Comparison of ENCODE assay signal across 9 mouse cellular contexts in the genomic region with DNA sequence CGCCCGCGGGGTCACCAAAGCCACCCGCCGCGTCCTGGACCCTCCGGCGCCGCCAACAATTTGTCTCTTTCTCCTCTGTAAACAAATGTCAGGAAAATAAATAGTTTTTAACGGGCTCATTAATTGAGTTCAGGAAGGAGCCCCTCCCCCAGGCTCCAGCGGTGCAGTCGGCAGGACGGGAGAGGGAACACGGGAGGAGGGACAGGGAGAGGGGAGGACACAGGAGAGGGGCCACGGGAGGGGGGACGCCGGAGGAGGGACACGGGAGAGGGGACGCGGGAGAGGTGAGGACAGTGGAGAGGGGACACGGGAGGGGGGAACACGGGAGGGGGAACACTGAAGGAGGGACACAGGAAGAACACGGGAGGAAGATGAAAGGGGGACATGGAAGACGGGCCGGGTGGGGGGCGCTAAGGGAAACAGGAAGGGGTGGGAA. TPM values are rescaled to one million over a fixed set of nuclear protein-coding genes. Genes with fewer than 3 reads are reported as not detected.
DNase-seq lines count a peak whose midpoint lies in the region; ATAC-seq and TF ChIP-seq lines count a peak whose summit lies in the region.
"Had no signal": no experiment of that assay in that cellular context is flagged by ENCODE, and none has a peak within 500 bp of the region (broad histone marks: within the 10 kb centered on the region; RNA-seq: fewer than 3 reads in every experiment).

No protein-coding gene starts in this region.

- H3K4me2 ChIP-seq in intestine, embryonic 14.5 days (ENCODE audit: low read length) = peak overlapping the region; percentile 51
- H3K4me2 ChIP-seq in lung, embryonic 16.5 days (ENCODE audit: low read depth, low read length) = peak overlapping the region; percentile 40

- no peak for TF ChIP-seq POLR2A in brain, embryonic 14.5 days (IDR thresholded peaks at IDR 0.05; ENCODE audit: borderline replicate concordance, extremely low read depth, insufficient read depth, insufficient read length, poor library complexity, severe bottlenecking)

- no peak for TF ChIP-seq CTCF in E14TG2a.4 (conservative IDR thresholded peaks at IDR 0.05; ENCODE audit: low read length)
- TF ChIP-seq CTCF in brain, embryonic 14.5 days (IDR thresholded peaks at IDR 0.05; ENCODE audit: borderline replicate concordance, extremely low read depth, insufficient read depth, insufficient read length) = no peak

- H3K4me1 ChIP-seq in E14TG2a.4 (replicated peaks; ENCODE audit: low read depth, low read length) = peaks cover 85% of the 10 kb centered on the region
- H3K4me1 ChIP-seq in intestine, embryonic 14.5 days (replicated peaks; ENCODE audit: control insufficient read depth, insufficient read depth, low read length) = peaks cover 75% of the 10 kb centered on the region
- H3K4me1 ChIP-seq in lung, embryonic 16.5 days (replicated peaks; ENCODE audit: control insufficient read depth, insufficient read depth, low read length) = peaks cover 71% of the 10 kb centered on the region

- peak overlapping the region; percentile 22; the same call in 1 of the 2 replicates for H3K27ac ChIP-seq in intestine, embryonic 14.5 days (ENCODE audit: low read depth)
- peak overlapping the region; percentile 58 for H3K27ac ChIP-seq in lung, embryonic 16.5 days (ENCODE audit: low read length)

- DNase-seq in brain, embryonic 14.5 days (ENCODE audit: low read depth) = peak; percentile 66
- no peak for DNase-seq in intestine, embryonic 14.5 days (ENCODE audit: low spot score)
- DNase-seq in urinary bladder, postnatal 25 days (ENCODE audit: low spot score) = no peak
- DNase-seq in left cerebral cortex, postnatal 36 days (ENCODE audit: low spot score in 2 of 2) = no peak
- no peak for DNase-seq in thymus, postnatal 4 days
- no peak for DNase-seq in layer of hippocampus, postnatal 36 days

- 3% methylated on average over 23 of the region's 26 CpGs for WGBS in intestine, embryonic 14.5 days
- 3% methylated on average over 26 of the region's 26 CpGs for WGBS in lung, embryonic 16.5 days

- intact Hi-C loops in left cerebral cortex, postnatal 36 days (cut with DNase I) = no loop called here

- peaks cover 51% of the 10 kb centered on the region for H3K27me3 ChIP-seq in E14TG2a.4 (ENCODE audit: insufficient read depth, low read length)
- H3K27me3 ChIP-seq in intestine, embryonic 14.5 days (replicated peaks; ENCODE audit: control insufficient read depth, insufficient read depth, low read length) = peaks cover 28% of the 10 kb centered on the region
- peaks cover 26% of the 10 kb centered on the region for H3K27me3 ChIP-seq in lung, embryonic 16.5 days (ENCODE audit: control insufficient read depth, insufficient read depth, low read depth, low read length)

- no peak for ATAC-seq in intestine, embryonic 14.5 days (replicated peaks; ENCODE audit: low FRiP score, low TSS enrichment, low read depth)
- ATAC-seq in lung, embryonic 16.5 days (ENCODE audit: low read depth) = no peak; the same call in 1 of the 2 replicates

- H3K4me3 ChIP-seq in E14TG2a.4 (replicated peaks; ENCODE audit: low read length) = peak overlapping the region; percentile 71
- H3K4me3 ChIP-seq in intestine, embryonic 14.5 days (ENCODE audit: low read depth, low read length) = peak overlapping the region; percentile 25
- H3K4me3 ChIP-seq in lung, embryonic 16.5 days (ENCODE audit: low read length) = peak overlapping the region; percentile 22

- peak overlapping the region; percentile 27 for H3K9ac ChIP-seq in intestine, embryonic 14.5 days (ENCODE audit: low read length)
- H3K9ac ChIP-seq in lung, embryonic 16.5 days (ENCODE audit: low read length) = peak overlapping the region; percentile 39; the same call in 1 of the 2 replicates

- 0 out of 2 replicates have a peak, but pooled peaks cover 3% of the 10 kb centered on the region for H3K36me3 ChIP-seq in E14TG2a.4 (ENCODE audit: insufficient read depth, low read length)
- H3K36me3 ChIP-seq in intestine, embryonic 14.5 days (ENCODE audit: control insufficient read depth, insufficient read depth, low read length) = no peaks in the 10 kb centered on the region
- no peaks in the 10 kb centered on the region for H3K36me3 ChIP-seq in lung, embryonic 16.5 days (ENCODE audit: control insufficient read depth, insufficient read depth, low read length)

- no peaks in the 10 kb centered on the region for H3K9me3 ChIP-seq in E14TG2a.4 (ENCODE audit: low read length)
- no peaks in the 10 kb centered on the region for H3K9me3 ChIP-seq in intestine, embryonic 14.5 days (ENCODE audit: control insufficient read depth, low read length)
- no peaks in the 10 kb centered on the region for H3K9me3 ChIP-seq in lung, embryonic 16.5 days (ENCODE audit: control insufficient read depth, low read length)

RNA-seq across cellular contexts. Expression of gene Ptprs, which starts 6.3 kb away (rescaled TPM):
- polyA plus RNA-seq in brain, embryonic 14.5 days (2012; rRNA removed) = 1,311 and 1,669 TPM in 2 replicates
- 94.4 and 99.6 TPM in 2 replicates for polyA plus RNA-seq in intestine, embryonic 14.5 days (2014; fragmentation: Nextera tagmentation; extraction: Ambion mirVana)
- polyA plus RNA-seq in lung, embryonic 16.5 days (2015; fragmentation: Nextera tagmentation; extraction: Ambion mirVana) = 59.1 and 59.9 TPM in 2 replicates
- 100 to 1,000 TPM; 576 to 675 TPM for total RNA-seq in left cerebral cortex, postnatal 36 days (2021)
- 100 to 1,000 TPM; 657 to 686 TPM for total RNA-seq in layer of hippocampus, postnatal 36 days (2021)

RNA-seq across cellular contexts. Expression of gene Znrf4, which starts 42.2 kb away (rescaled TPM):
- polyA plus RNA-seq in brain, embryonic 14.5 days (2012; rRNA removed) = 0.05 TPM in 1 of 2 replicates, not detected in the other
- polyA plus RNA-seq in intestine, embryonic 14.5 days (2014; fragmentation: Nextera tagmentation; extraction: Ambion mirVana) = not detected in 2 replicates
- not detected in 2 replicates for polyA plus RNA-seq in lung, embryonic 16.5 days (2015; fragmentation: Nextera tagmentation; extraction: Ambion mirVana)
- not detected for total RNA-seq in left cerebral cortex, postnatal 36 days (2021)
- not detected for total RNA-seq in layer of hippocampus, postnatal 36 days (2021)
- total RNA-seq: adrenal gland, postnatal 36 days had no signal

Comparison
In these comparisons a context has a peak if more than half of its experiments do, and no peak if none do; other contexts are left out.
1. RNA of gene Ptprs, which starts 6.3 kb away (polyA plus RNA-seq): 1,311 to 1,669 TPM in brain, embryonic 14.5 days; 94.4 to 99.6 TPM in intestine, embryonic 14.5 days and 59.1 to 59.9 TPM in lung, embryonic 16.5 days; every median in the first group is over 10 times any median in the second.
2. Peak in every context shown above with its lines, with median percentiles within 50 percentile points of each other: H3K4me3 ChIP-seq.